Mouse (Mus musculus): ENCODE measurements around the gene Srrd. TPM values are rescaled to one million over a fixed set of nuclear protein-coding genes. Genes with fewer than 3 reads are reported as not detected.

Srrd gene
- total and polyA plus RNA-seq, 3 experiments: 36.5 to 49.3 TPM; not detected in 1

DNA sequence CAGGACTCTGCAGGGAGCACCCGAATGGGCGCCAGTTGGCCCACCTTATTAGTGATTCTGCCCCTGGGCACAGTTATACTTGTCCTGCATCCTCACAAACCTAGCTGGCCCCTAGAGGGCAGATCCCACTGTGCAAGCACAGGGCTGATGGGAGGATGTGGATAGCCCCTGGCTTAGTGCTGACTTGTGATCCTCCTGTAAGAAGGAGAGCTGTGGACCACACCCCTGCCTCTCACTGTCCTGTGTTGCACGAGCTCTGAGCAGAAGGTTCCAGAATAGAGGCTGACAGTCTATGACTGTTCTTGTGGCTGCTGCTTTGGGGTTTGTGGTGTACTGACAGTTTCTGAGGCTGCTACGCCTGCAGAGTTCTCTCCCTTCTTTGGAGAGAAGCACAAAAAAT, 41.1 kb downstream of the Srrd start:
- H3K9ac ChIP-seq (ENCODE audit: control insufficient read depth, low read depth, low read length, poor library complexity, severe bottlenecking): no peak overlapping the region
- TF ChIP-seq POLR2AphosphoS5 (IDR thresholded peaks at IDR 0.05; ENCODE audit: borderline replicate concordance, low read depth, low read length) (no peak), ELF1 (IDR thresholded peaks at IDR 0.05; ENCODE audit: low read depth, low read length) (no peak), TCF12 (IDR thresholded peaks at IDR 0.05; ENCODE audit: low read depth, low read length) (no peak), NELFE (IDR thresholded peaks at IDR 0.05; ENCODE audit: low read depth, low read length) (no peak), RCOR1 (IDR thresholded peaks at IDR 0.05; ENCODE audit: low read depth, low read length) (no peak)
- H3K27me3 ChIP-seq (ENCODE audit: control insufficient read depth in 1 of 2, insufficient read depth in 2 of 2, low read length in 2 of 2): no peaks in the 10 kb centered on the region
- H3K4me1 ChIP-seq (ENCODE audit: control insufficient read depth in 1 of 2, insufficient read depth in 2 of 2, low read length in 2 of 2): peaks cover 9 to 18% of the 10 kb centered on the region in 2 experiments
- no peak overlapping the region for H3K4me3 ChIP-seq (ENCODE audit: control insufficient read depth in 1 of 2, insufficient read depth in 1 of 2, low read depth in 2 of 2, low read length in 2 of 2)
- DNase-seq (ENCODE audit: low read depth, low spot score): no peak
- H3K27ac ChIP-seq (ENCODE audit: control insufficient read depth, low read depth, low read length): no peak overlapping the region
- peaks cover 0 to 9% of the 10 kb centered on the region in 2 experiments; a peak in 2 of 4 replicates for H3K36me3 ChIP-seq (ENCODE audit: control insufficient read depth in 1 of 2, insufficient read depth in 2 of 2, low read length in 2 of 2)
- no peaks in the 10 kb centered on the region for H3K9me3 ChIP-seq (replicated peaks; ENCODE audit: insufficient read depth, low read length)
- H3K79me2 ChIP-seq (ENCODE audit: control insufficient read depth, insufficient read depth, low read length, poor library complexity): peaks cover 27% of the 10 kb centered on the region; the same call in 1 of the 2 replicates

DNA sequence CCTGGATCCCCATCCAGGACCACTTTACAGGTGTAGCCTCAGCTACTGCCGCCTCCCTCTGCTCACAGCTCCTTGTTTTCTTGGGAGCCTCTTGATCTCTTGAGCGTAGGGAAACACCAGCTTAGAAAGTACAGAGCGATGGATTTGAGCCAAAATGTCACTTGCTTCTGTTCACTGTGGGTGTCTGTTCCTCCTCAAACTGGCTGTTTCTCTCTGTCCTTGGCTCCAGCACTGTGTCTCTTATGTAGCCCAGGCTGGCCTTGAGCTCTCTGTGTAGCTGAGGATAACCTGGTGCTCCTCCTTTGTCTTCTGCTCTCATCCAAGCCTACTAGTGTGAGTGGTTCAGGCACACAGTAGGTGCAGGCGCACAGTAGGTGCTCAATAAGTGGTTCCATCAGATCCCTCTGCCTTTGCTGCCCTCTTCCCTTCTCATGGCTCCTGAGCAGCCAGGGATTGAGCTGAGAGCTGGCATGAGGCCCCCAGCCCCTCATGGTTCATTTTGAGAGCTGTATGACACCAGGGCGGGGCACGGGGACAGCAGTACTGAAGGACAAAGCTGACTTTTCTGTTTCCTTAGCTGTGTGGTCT, 42.0 kb downstream of the Srrd start:
- no peak overlapping the region for H3K27ac ChIP-seq (ENCODE audit: control insufficient read depth, low read depth, low read length)
- H3K36me3 ChIP-seq (ENCODE audit: control insufficient read depth in 1 of 2, insufficient read depth in 2 of 2, low read length in 2 of 2): peaks cover 0 to 17% of the 10 kb centered on the region in 2 experiments; a peak in 2 of 4 replicates

DNA sequence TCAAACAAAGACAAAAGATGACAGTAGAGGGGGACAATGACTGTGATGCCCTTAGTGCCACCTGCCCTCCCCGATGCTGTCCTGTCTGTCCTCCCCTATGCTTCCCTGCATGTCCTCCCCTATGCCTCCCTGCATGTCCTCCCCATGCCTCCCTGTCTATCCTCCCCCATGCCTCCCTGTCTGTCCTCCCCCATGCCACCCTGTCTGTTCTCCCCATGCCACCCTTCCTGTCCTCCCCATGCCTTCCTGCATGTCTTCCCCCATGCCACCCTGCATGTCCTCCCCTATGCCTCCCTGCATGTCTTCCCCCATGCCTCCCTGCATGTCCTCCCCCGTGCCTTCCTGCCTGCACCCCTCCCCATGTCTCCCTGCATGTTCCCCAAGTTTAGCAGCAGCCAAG, 42.7 kb downstream of the Srrd start:
- DNase-seq (ENCODE audit: low read depth, low spot score): no peak
- H3K9ac ChIP-seq (ENCODE audit: control insufficient read depth, low read depth, low read length, poor library complexity, severe bottlenecking): no peak overlapping the region
- no peaks in the 10 kb centered on the region for H3K27me3 ChIP-seq (ENCODE audit: control insufficient read depth in 1 of 2, insufficient read depth in 2 of 2, low read length in 2 of 2)
- H3K9me3 ChIP-seq (replicated peaks; ENCODE audit: insufficient read depth, low read length): no peaks in the 10 kb centered on the region
- H3K27ac ChIP-seq (ENCODE audit: control insufficient read depth, low read depth, low read length): no peak overlapping the region
- peaks cover 0 to 22% of the 10 kb centered on the region in 2 experiments; a peak in 2 of 4 replicates for H3K36me3 ChIP-seq (ENCODE audit: control insufficient read depth in 1 of 2, insufficient read depth in 2 of 2, low read length in 2 of 2)
- H3K4me1 ChIP-seq (ENCODE audit: control insufficient read depth in 1 of 2, insufficient read depth in 2 of 2, low read length in 2 of 2): peaks cover 23 to 32% of the 10 kb centered on the region in 2 experiments
- peaks cover 37% of the 10 kb centered on the region; the same call in 1 of the 2 replicates for H3K79me2 ChIP-seq (ENCODE audit: control insufficient read depth, insufficient read depth, low read length, poor library complexity)
- no peak for TF ChIP-seq MXI1 (IDR thresholded peaks at IDR 0.05; ENCODE audit: low read depth, low read length)
- TF ChIP-seq MEF2A (IDR thresholded peaks at IDR 0.05; ENCODE audit: extremely low read depth, insufficient replicate concordance, low read depth, low read length, poor library complexity, severe bottlenecking): no peak
- TF ChIP-seq ETS1 (IDR thresholded peaks at IDR 0.05; ENCODE audit: low read depth, low read length): no peak
- no peak for TF ChIP-seq EP300 (IDR thresholded peaks at IDR 0.05; ENCODE audit: low read depth in 1 of 2, low read length in 2 of 2)
- no peak for TF ChIP-seq NELFE (IDR thresholded peaks at IDR 0.05; ENCODE audit: low read depth, low read length)
- TF ChIP-seq TBP (IDR thresholded peaks at IDR 0.05; ENCODE audit: low read depth, low read length): no peak
- no peak for TF ChIP-seq CHD1 (IDR thresholded peaks at IDR 0.05; ENCODE audit: low read depth, low read length)
- TF ChIP-seq ELF1 (IDR thresholded peaks at IDR 0.05; ENCODE audit: low read depth, low read length): no peak
- no peak for TF ChIP-seq MYB (IDR thresholded peaks at IDR 0.05; ENCODE audit: low read depth, low read length)
- TF ChIP-seq POLR2AphosphoS2 (IDR thresholded peaks at IDR 0.05; ENCODE audit: low read length): no peak
- no peak for TF ChIP-seq UBTF (IDR thresholded peaks at IDR 0.05; ENCODE audit: borderline replicate concordance, insufficient read depth, low read depth, low read length)
- TF ChIP-seq TAL1 (IDR thresholded peaks at IDR 0.05; ENCODE audit: low read length): no peak
- no peak for TF ChIP-seq ZMIZ1 (IDR thresholded peaks at IDR 0.05; ENCODE audit: low read depth, low read length)
- no peak for TF ChIP-seq CTCF (IDR thresholded peaks at IDR 0.05 in 2 of 3, conservative IDR thresholded peaks at IDR 0.05 in 1 of 3; ENCODE audit: control insufficient read depth in 1 of 3, insufficient read depth in 1 of 3, low read depth in 2 of 3, low read length in 3 of 3, poor library complexity in 1 of 3, severe bottlenecking in 1 of 3)
- TF ChIP-seq BHLHE40 (IDR thresholded peaks at IDR 0.05; ENCODE audit: borderline replicate concordance, low read depth, low read length): no peak
- H3K4me3 ChIP-seq (ENCODE audit: control insufficient read depth in 1 of 2, insufficient read depth in 1 of 2, low read depth in 2 of 2, low read length in 2 of 2): no peak overlapping the region

More for the DNA sequence above, 42.0 kb downstream of the Srrd start:
- Histone ChIP-seq H3K4me1 (ENCODE audit: control insufficient read depth in 1 of 2, insufficient read depth in 2 of 2, low read length in 2 of 2) (peaks cover 16 to 25% of the 10 kb centered on the region in 2 experiments), H3K9me3 (replicated peaks; ENCODE audit: insufficient read depth, low read length) (no peaks in the 10 kb centered on the region), H3K9ac (ENCODE audit: control insufficient read depth, low read depth, low read length, poor library complexity, severe bottlenecking) (no peak overlapping the region), H3K4me3 (ENCODE audit: control insufficient read depth in 1 of 2, insufficient read depth in 1 of 2, low read depth in 2 of 2, low read length in 2 of 2) (no peak overlapping the region), H3K79me2 (ENCODE audit: control insufficient read depth, insufficient read depth, low read length, poor library complexity) (peaks cover 32% of the 10 kb centered on the region; the same call in 1 of the 2 replicates), H3K27me3 (ENCODE audit: control insufficient read depth in 1 of 2, insufficient read depth in 2 of 2, low read length in 2 of 2) (no peaks in the 10 kb centered on the region)
- no peak for DNase-seq (ENCODE audit: low read depth, low spot score)
- TF ChIP-seq RCOR1 (IDR thresholded peaks at IDR 0.05; ENCODE audit: low read depth, low read length) (no peak), ZKSCAN1 (IDR thresholded peaks at IDR 0.05; ENCODE audit: low read depth, low read length) (peak; percentile 89)

All from MEL (cell line).